Comparison of ENCODE assay signal across 13 mouse cellular contexts in the genomic region with DNA sequence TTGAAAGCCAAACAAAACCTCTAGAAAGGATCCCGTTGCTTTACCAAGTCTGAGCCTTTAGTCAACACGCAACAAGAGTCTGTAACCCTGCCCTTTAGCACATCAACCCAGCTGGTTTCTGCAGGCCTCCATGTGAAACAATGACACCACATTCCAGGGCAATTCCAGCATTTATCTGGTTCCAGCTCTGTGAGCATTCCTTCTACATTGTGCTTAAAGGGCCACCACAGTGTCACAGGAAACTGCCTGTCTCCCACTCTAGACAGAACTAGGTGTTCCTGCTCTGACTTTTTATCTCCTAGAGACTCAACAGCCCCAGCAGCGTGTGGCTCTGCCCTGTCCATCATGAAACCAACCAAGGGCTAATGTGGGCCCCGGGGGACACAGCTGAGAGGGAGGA. TPM values are rescaled to one million over a fixed set of nuclear protein-coding genes. Genes with fewer than 3 reads are reported as not detected.
DNase-seq lines count a peak whose midpoint lies in the region; ATAC-seq lines count a peak whose summit lies in the region.
"Had no signal": no experiment of that assay in that cellular context is flagged by ENCODE, and none has a peak within 500 bp of the region (broad histone marks: within the 10 kb centered on the region; RNA-seq: fewer than 3 reads in every experiment).

No protein-coding gene starts in this region.

- peaks cover 19% of the 10 kb centered on the region for H3K4me1 ChIP-seq in heart, embryonic 13.5 days
- 0 out of 2 replicates have a peak, but pooled peaks cover 5% of the 10 kb centered on the region for H3K4me1 ChIP-seq in limb, embryonic 13.5 days
- peaks cover 18% of the 10 kb centered on the region for H3K4me1 ChIP-seq in limb, embryonic 10.5 days
- H3K4me1 ChIP-seq in liver, embryonic 15.5 days (replicated peaks) = peaks cover 16% of the 10 kb centered on the region; the same call in 1 of the 2 replicates
- H3K4me1 ChIP-seq: forebrain, embryonic 13.5 days had no signal

- peaks cover 6% of the 10 kb centered on the region; the same call in 1 of the 2 replicates for H3K27me3 ChIP-seq in heart, embryonic 13.5 days (replicated peaks)
- no peaks in the 10 kb centered on the region for H3K27me3 ChIP-seq in limb, embryonic 13.5 days
- H3K27me3 ChIP-seq in limb, embryonic 10.5 days (ENCODE audit: low read depth, poor library complexity, severe bottlenecking) = 0 out of 2 replicates have a peak, but pooled peaks cover 4% of the 10 kb centered on the region
- no peaks in the 10 kb centered on the region for H3K27me3 ChIP-seq in liver, embryonic 15.5 days
- H3K27me3 ChIP-seq: forebrain, embryonic 13.5 days had no signal

- no peak overlapping the region for H3K4me2 ChIP-seq in heart, embryonic 13.5 days
- H3K4me2 ChIP-seq in limb, embryonic 13.5 days (replicated peaks) = no peak overlapping the region
- no peak overlapping the region for H3K4me2 ChIP-seq in liver, embryonic 15.5 days
- H3K4me2 ChIP-seq: forebrain, embryonic 13.5 days had no signal

- no peaks in the 10 kb centered on the region for H3K36me3 ChIP-seq in heart, embryonic 13.5 days
- H3K36me3 ChIP-seq in limb, embryonic 13.5 days = no peaks in the 10 kb centered on the region
- H3K36me3 ChIP-seq in limb, embryonic 10.5 days = no peaks in the 10 kb centered on the region
- no peaks in the 10 kb centered on the region for H3K36me3 ChIP-seq in liver, embryonic 15.5 days (replicated peaks)

- ATAC-seq in heart, embryonic 13.5 days (ENCODE audit: extremely low read depth, insufficient number of reproducible peaks, low FRiP score, low TSS enrichment) = no peak
- peak; percentile 35; the same call in 1 of the 2 replicates for ATAC-seq in limb, embryonic 13.5 days (ENCODE audit: low FRiP score, low read depth)
- ATAC-seq in liver, embryonic 15.5 days (ENCODE audit: insufficient read depth) = 0 out of 2 replicates have a peak, but pooled peaks have one; percentile 34
- no peak for ATAC-seq in frontal cortex, adult (ENCODE audit: low TSS enrichment)
- ATAC-seq: forebrain, embryonic 13.5 days; intestine, postnatal 0 days had no signal

- no peaks in the 10 kb centered on the region for H3K9me3 ChIP-seq in heart, embryonic 13.5 days
- H3K9me3 ChIP-seq in limb, embryonic 13.5 days = no peaks in the 10 kb centered on the region
- no peaks in the 10 kb centered on the region for H3K9me3 ChIP-seq in limb, embryonic 10.5 days (replicated peaks)
- no peaks in the 10 kb centered on the region for H3K9me3 ChIP-seq in liver, embryonic 15.5 days (replicated peaks)
- H3K9me3 ChIP-seq: forebrain, embryonic 13.5 days had no signal

- H3K27ac ChIP-seq in heart, embryonic 13.5 days (replicated peaks) = peak overlapping the region; percentile 61
- H3K27ac ChIP-seq in limb, embryonic 13.5 days = no peak overlapping the region
- no peak overlapping the region for H3K27ac ChIP-seq in limb, embryonic 10.5 days
- H3K27ac ChIP-seq in liver, embryonic 15.5 days (replicated peaks) = no peak overlapping the region
- H3K27ac ChIP-seq: forebrain, embryonic 13.5 days had no signal

- 13% methylated on average over 4 of the region's 4 CpGs for WGBS in heart, embryonic 13.5 days
- 45% methylated on average over 4 of the region's 4 CpGs for WGBS in limb, embryonic 13.5 days
- WGBS in limb, embryonic 10.5 days = 51% methylated on average over 4 of the region's 4 CpGs
- WGBS in liver, embryonic 15.5 days (ENCODE audit: insufficient replicate concordance) = 30% methylated on average over 4 of the region's 4 CpGs

- H3K9ac ChIP-seq in heart, embryonic 13.5 days = 0 out of 2 replicates have a peak overlapping the region, but pooled peaks have one; percentile 47
- H3K9ac ChIP-seq in limb, embryonic 13.5 days = no peak overlapping the region
- H3K9ac ChIP-seq in liver, embryonic 15.5 days = no peak overlapping the region
- H3K9ac ChIP-seq: forebrain, embryonic 13.5 days had no signal

- no peak for DNase-seq in heart, adult 11 months
- no peak for DNase-seq in limb, embryonic 10.5 days (ENCODE audit: low spot score)
- peak; percentile 68 for DNase-seq in adipocyte (ENCODE audit: low spot score)
- DNase-seq in cerebellum, adult 18-20 months = no peak

- H3K4me3 ChIP-seq in heart, embryonic 13.5 days = no peak overlapping the region
- H3K4me3 ChIP-seq in limb, embryonic 13.5 days = no peak overlapping the region
- H3K4me3 ChIP-seq in limb, embryonic 10.5 days = no peak overlapping the region
- no peak overlapping the region for H3K4me3 ChIP-seq in liver, embryonic 15.5 days (replicated peaks)
- H3K4me3 ChIP-seq: forebrain, embryonic 13.5 days had no signal

RNA-seq across cellular contexts. Expression of a gene that starts 19.7 kb away (rescaled TPM):
- polyA plus RNA-seq in heart, embryonic 13.5 days (2015; fragmentation: Nextera tagmentation; extraction: Ambion mirVana) = 0.20 and 0.45 TPM in 2 replicates
- 0.23 and 0.37 TPM in 2 replicates for polyA plus RNA-seq in limb, embryonic 13.5 days (2015; fragmentation: Nextera tagmentation; extraction: Ambion mirVana)
- 0.11 and 0.39 TPM in 2 replicates for polyA plus RNA-seq in limb, embryonic 10.5 days (2016; fragmentation: Nextera tagmentation; extraction: Ambion mirVana)
- polyA plus RNA-seq in liver, embryonic 15.5 days (2015; fragmentation: Nextera tagmentation; extraction: Ambion mirVana) = 0.61 and 0.63 TPM in 2 replicates
- polyA plus RNA-seq: forebrain, embryonic 13.5 days had no signal

RNA-seq across cellular contexts. Expression of a gene that starts 27.1 kb away (rescaled TPM):
- 49.9 and 50.6 TPM in 2 replicates for polyA plus RNA-seq in heart, embryonic 13.5 days (2015; fragmentation: Nextera tagmentation; extraction: Ambion mirVana)
- 69.1 and 71.3 TPM in 2 replicates for polyA plus RNA-seq in limb, embryonic 13.5 days (2015; fragmentation: Nextera tagmentation; extraction: Ambion mirVana)
- polyA plus RNA-seq in limb, embryonic 10.5 days (2016; fragmentation: Nextera tagmentation; extraction: Ambion mirVana) = 78.6 and 79.5 TPM in 2 replicates
- 41.4 and 42.3 TPM in 2 replicates for polyA plus RNA-seq in liver, embryonic 15.5 days (2015; fragmentation: Nextera tagmentation; extraction: Ambion mirVana)

RNA-seq across cellular contexts. Expression of a gene that starts 42.8 kb away (rescaled TPM):
- polyA plus RNA-seq in heart, embryonic 13.5 days (2015; fragmentation: Nextera tagmentation; extraction: Ambion mirVana) = 27.5 and 28.0 TPM in 2 replicates
- polyA plus RNA-seq in limb, embryonic 13.5 days (2015; fragmentation: Nextera tagmentation; extraction: Ambion mirVana) = 39.4 and 39.5 TPM in 2 replicates
- 59.7 and 61.5 TPM in 2 replicates for polyA plus RNA-seq in limb, embryonic 10.5 days (2016; fragmentation: Nextera tagmentation; extraction: Ambion mirVana)
- 20.7 and 20.8 TPM in 2 replicates for polyA plus RNA-seq in liver, embryonic 15.5 days (2015; fragmentation: Nextera tagmentation; extraction: Ambion mirVana)

RNA-seq across cellular contexts. Expression of a gene that starts 42.9 kb away (rescaled TPM):
- 86.6 and 98.3 TPM in 2 replicates for polyA plus RNA-seq in heart, embryonic 13.5 days (2015; fragmentation: Nextera tagmentation; extraction: Ambion mirVana)
- 110 and 114 TPM in 2 replicates for polyA plus RNA-seq in limb, embryonic 13.5 days (2015; fragmentation: Nextera tagmentation; extraction: Ambion mirVana)
- 223 and 238 TPM in 2 replicates for polyA plus RNA-seq in limb, embryonic 10.5 days (2016; fragmentation: Nextera tagmentation; extraction: Ambion mirVana)
- 129 and 132 TPM in 2 replicates for polyA plus RNA-seq in liver, embryonic 15.5 days (2015; fragmentation: Nextera tagmentation; extraction: Ambion mirVana)

RNA-seq across cellular contexts. Expression of a gene that starts 45.1 kb away (rescaled TPM):
- 0.78 and 0.94 TPM in 2 replicates for polyA plus RNA-seq in heart, embryonic 13.5 days (2015; fragmentation: Nextera tagmentation; extraction: Ambion mirVana)
- 1.6 and 2.2 TPM in 2 replicates for polyA plus RNA-seq in limb, embryonic 13.5 days (2015; fragmentation: Nextera tagmentation; extraction: Ambion mirVana)
- 1.9 and 2.2 TPM in 2 replicates for polyA plus RNA-seq in limb, embryonic 10.5 days (2016; fragmentation: Nextera tagmentation; extraction: Ambion mirVana)
- polyA plus RNA-seq in liver, embryonic 15.5 days (2015; fragmentation: Nextera tagmentation; extraction: Ambion mirVana) = 0.61 and 0.63 TPM in 2 replicates
- polyA plus RNA-seq: cortical plate, adult 2 months; gonadal fat pad, adult 2 months; small intestine, adult 2 months had no signal

Comparison
In these comparisons a context has a peak if more than half of its experiments do, and no peak if none do; other contexts are left out.
1. ATAC-seq: peak in limb, embryonic 13.5 days (single experiment) and liver, embryonic 15.5 days (single experiment); none in heart, embryonic 13.5 days (single experiment) and frontal cortex, adult (single experiment).